Mouse (Mus musculus): ENCODE data around the gene Dpp9. TPM values are rescaled to one million over a fixed set of nuclear protein-coding genes. Genes with fewer than 3 reads are reported as not detected.

Dpp9 gene
- polyA plus RNA-seq, 1 experiment from 2014 or later: 28.5 TPM

- Histone ChIP-seq H3K27me3 (replicated peaks) (no peaks in the 10 kb centered on the region), H3K4me2 (no peak overlapping the region), H3K27ac (no peak overlapping the region), H3K36me3 (peaks cover 30% of the 10 kb centered on the region), H3K4me1 (0 out of 2 replicates have a peak, but pooled peaks cover 6% of the 10 kb centered on the region), H3K4me3 (no peak overlapping the region), H3K9ac (no peak overlapping the region), H3K9me3 (replicated peaks) (no peaks in the 10 kb centered on the region)
- 46% methylated on average over 10 of the region's 10 CpGs for WGBS (ENCODE audit: insufficient replicate concordance)
- ATAC-seq: no peak
These were observed 45.2 kb downstream of the Dpp9 start for GRCm38 (mm10) chr17:56173401-56174046.

GRCm38 (mm10) chr17:56171881-56172280, 46.8 kb downstream of the Dpp9 start:
- Histone ChIP-seq H3K27me3 (replicated peaks) (no peaks in the 10 kb centered on the region), H3K4me3 (no peak overlapping the region), H3K27ac (no peak overlapping the region), H3K9ac (no peak overlapping the region), H3K4me1 (0 out of 2 replicates have a peak, but pooled peaks cover 6% of the 10 kb centered on the region), H3K9me3 (replicated peaks) (no peaks in the 10 kb centered on the region), H3K36me3 (peaks cover 14% of the 10 kb centered on the region), H3K4me2 (no peak overlapping the region)
- WGBS (ENCODE audit: insufficient replicate concordance): 81% methylated on average over 17 of the region's 17 CpGs
- no peak for ATAC-seq

GRCm38 (mm10) chr17:56171456-56171855, 47.2 kb downstream of the Dpp9 start:
- Histone ChIP-seq H3K9me3 (replicated peaks) (no peaks in the 10 kb centered on the region), H3K9ac (no peak overlapping the region), H3K4me3 (no peak overlapping the region), H3K4me1 (0 out of 2 replicates have a peak, but pooled peaks cover 6% of the 10 kb centered on the region), H3K27me3 (replicated peaks) (no peaks in the 10 kb centered on the region), H3K36me3 (peaks cover 10% of the 10 kb centered on the region), H3K4me2 (no peak overlapping the region), H3K27ac (no peak overlapping the region)
- 78% methylated on average over 9 of the region's 9 CpGs for WGBS (ENCODE audit: insufficient replicate concordance)
- no peak for ATAC-seq

GRCm38 (mm10) chr17:56170636-56171035, 48.1 kb downstream of the Dpp9 start:
- H3K27me3 ChIP-seq (replicated peaks): no peaks in the 10 kb centered on the region
- H3K4me1 ChIP-seq: 0 out of 2 replicates have a peak, but pooled peaks cover 6% of the 10 kb centered on the region
- ATAC-seq: no peak
- H3K4me3 ChIP-seq: no peak overlapping the region
- no peak overlapping the region for H3K4me2 ChIP-seq
- H3K36me3 ChIP-seq: peaks cover 4% of the 10 kb centered on the region; the same call in 1 of the 2 replicates
- H3K27ac ChIP-seq: 0 out of 2 replicates have a peak overlapping the region, but pooled peaks have one; percentile 1
- no peak overlapping the region for H3K9ac ChIP-seq
- WGBS (ENCODE audit: insufficient replicate concordance): 66% methylated on average over 10 of the region's 10 CpGs
- no peaks in the 10 kb centered on the region for H3K9me3 ChIP-seq (replicated peaks)

- Histone ChIP-seq H3K9ac (no peak overlapping the region), H3K27ac (0 out of 2 replicates have a peak overlapping the region, but pooled peaks have one; percentile 1), H3K4me1 (0 out of 2 replicates have a peak, but pooled peaks cover 7% of the 10 kb centered on the region), H3K4me3 (no peak overlapping the region), H3K9me3 (replicated peaks) (no peaks in the 10 kb centered on the region), H3K4me2 (no peak overlapping the region), H3K27me3 (replicated peaks) (no peaks in the 10 kb centered on the region; the same call in 1 of the 2 replicates), H3K36me3 (no peaks in the 10 kb centered on the region; the same call in 1 of the 2 replicates)
- WGBS (ENCODE audit: insufficient replicate concordance): 36% methylated on average over 6 of the region's 6 CpGs
- peak; percentile 25; the same call in 1 of the 2 replicates for ATAC-seq
These were observed 48.9 kb downstream of the Dpp9 start for GRCm38 (mm10) chr17:56169830-56170229.

- 70% methylated on average over 11 of the region's 11 CpGs for WGBS (ENCODE audit: insufficient replicate concordance)
These were observed 53.0 kb downstream of the Dpp9 start for GRCm38 (mm10) chr17:56165671-56166070.

GRCm38 (mm10) chr17:56164510-56164909, 54.2 kb downstream of the Dpp9 start:
- no peak overlapping the region for H3K9ac ChIP-seq
- 46% methylated on average over 3 of the region's 3 CpGs for WGBS (ENCODE audit: insufficient replicate concordance)
- peaks cover 36% of the 10 kb centered on the region for H3K4me1 ChIP-seq
- no peaks in the 10 kb centered on the region for H3K36me3 ChIP-seq
- H3K4me3 ChIP-seq: no peak overlapping the region
- H3K9me3 ChIP-seq (replicated peaks): no peaks in the 10 kb centered on the region
- peaks cover 6% of the 10 kb centered on the region for H3K27me3 ChIP-seq (replicated peaks)
- no peak overlapping the region for H3K27ac ChIP-seq
- ATAC-seq: no peak
- H3K4me2 ChIP-seq: no peak overlapping the region

More at GRCm38 (mm10) chr17:56165671-56166070, 53.0 kb downstream of the Dpp9 start:
- H3K9ac ChIP-seq: no peak overlapping the region
- ATAC-seq: no peak
- no peaks in the 10 kb centered on the region for H3K36me3 ChIP-seq
- H3K9me3 ChIP-seq (replicated peaks): no peaks in the 10 kb centered on the region
- H3K4me1 ChIP-seq: peaks cover 38% of the 10 kb centered on the region
- H3K4me2 ChIP-seq: no peak overlapping the region
- peaks cover 6% of the 10 kb centered on the region for H3K27me3 ChIP-seq (replicated peaks)
- H3K4me3 ChIP-seq: no peak overlapping the region
- H3K27ac ChIP-seq: no peak overlapping the region

- peak overlapping the region; percentile 79 for H3K4me2 ChIP-seq
- no peaks in the 10 kb centered on the region for H3K9me3 ChIP-seq (replicated peaks)
- no peak overlapping the region for H3K4me3 ChIP-seq
- H3K4me1 ChIP-seq: peaks cover 38% of the 10 kb centered on the region
- no peaks in the 10 kb centered on the region for H3K36me3 ChIP-seq
- no peak overlapping the region for H3K27ac ChIP-seq
- H3K27me3 ChIP-seq (replicated peaks): peaks cover 15% of the 10 kb centered on the region
- H3K9ac ChIP-seq: no peak overlapping the region
- 67% methylated on average over 6 of the region's 6 CpGs for WGBS (ENCODE audit: insufficient replicate concordance)
- no peak for ATAC-seq
These were observed 55.1 kb downstream of the Dpp9 start for GRCm38 (mm10) chr17:56163523-56164102.

GRCm38 (mm10) chr17:56162231-56162774, 56.4 kb downstream of the Dpp9 start, which contains the start of gene Tnfaip8l1:
Gene Tnfaip8l1, plus strand, starts transcription at chr17:56162477.
- Histone ChIP-seq H3K4me2 (peak within 1 kb of the TSS; percentile 79), H3K27ac (no peak within 1 kb of the TSS), H3K4me1 (peaks cover 38% of the 10 kb centered on the region), H3K4me3 (peak within 1 kb of the TSS; percentile 51), H3K36me3 (no peaks in the 10 kb centered on the region), H3K9ac (peak within 1 kb of the TSS; percentile 61), H3K27me3 (replicated peaks) (peaks cover 28% of the 10 kb centered on the region), H3K9me3 (replicated peaks) (no peaks in the 10 kb centered on the region)
- WGBS (ENCODE audit: insufficient replicate concordance): 2% methylated on average over 30 of the region's 30 CpGs
- peak; percentile 96 for ATAC-seq

- Histone ChIP-seq H3K27ac (no peak overlapping the region), H3K4me3 (no peak overlapping the region), H3K36me3 (no peaks in the 10 kb centered on the region), H3K4me1 (peaks cover 36% of the 10 kb centered on the region), H3K27me3 (replicated peaks) (peaks cover 54% of the 10 kb centered on the region), H3K4me2 (no peak overlapping the region), H3K9ac (no peak overlapping the region), H3K9me3 (replicated peaks) (no peaks in the 10 kb centered on the region)
- 2% methylated on average over 9 of the region's 9 CpGs for WGBS (ENCODE audit: insufficient replicate concordance)
- no peak for ATAC-seq
These were observed 59.0 kb downstream of the Dpp9 start for GRCm38 (mm10) chr17:56159729-56160128.

GRCm38 (mm10) chr17:56153643-56154042, 65.1 kb downstream of the Dpp9 start:
- Histone ChIP-seq H3K4me3 (no peak overlapping the region), H3K9ac (no peak overlapping the region), H3K27me3 (replicated peaks) (peaks cover 88% of the 10 kb centered on the region), H3K4me1 (no peaks in the 10 kb centered on the region; the same call in 1 of the 2 replicates), H3K9me3 (replicated peaks) (no peaks in the 10 kb centered on the region), H3K27ac (no peak overlapping the region), H3K4me2 (no peak overlapping the region), H3K36me3 (no peaks in the 10 kb centered on the region)
- 45% methylated on average over 9 of the region's 9 CpGs for WGBS (ENCODE audit: insufficient replicate concordance)
- ATAC-seq: peak; percentile 57; the same call in 1 of the 2 replicates

- Histone ChIP-seq H3K4me2 (no peak overlapping the region), H3K27me3 (replicated peaks) (peaks cover 88% of the 10 kb centered on the region), H3K4me3 (no peak overlapping the region), H3K36me3 (no peaks in the 10 kb centered on the region), H3K9ac (no peak overlapping the region), H3K9me3 (replicated peaks) (no peaks in the 10 kb centered on the region), H3K27ac (no peak overlapping the region), H3K4me1 (no peaks in the 10 kb centered on the region; the same call in 1 of the 2 replicates)
- WGBS (ENCODE audit: insufficient replicate concordance): 30% methylated on average over 2 of the region's 2 CpGs
- ATAC-seq: no peak
These were observed 68.8 kb downstream of the Dpp9 start for GRCm38 (mm10) chr17:56149897-56150296.
